Mouse (Mus musculus) activated CD4-positive, CD25-positive, alpha-beta regulatory T cell, adult 9 weeks (primary cell): ENCODE data around the gene AC124502.3. TPM values are rescaled to one million over a fixed set of nuclear protein-coding genes. Genes with fewer than 3 reads are reported as not detected.

ENCODE experiments used
- polyA plus RNA-seq: library from polyadenylated mRNA; unstranded; fragments of 100-300 nt; shearing (Covaris generic); gene quantifications from one replicate; pipeline ENCODE4 v1.2.1, GENCODE M21; 2017

The AC124502.3 gene
- 3.6 TPM for polyA plus RNA-seq

GRCm38 (mm10) chr19:5038709-5039156 is at the start of gene AC124502.3, which contains the start of gene B4gat1:
Gene AC124502.3, plus strand, starts transcription at chr19:5038891.
Gene B4gat1, plus strand, starts transcription at chr19:5038826.

GRCm38 (mm10) chr19:4990256-4990625 is 48.5 kb upstream of the AC124502.3 start, which contains the start of gene Npas4:
Gene Npas4, minus strand, starts transcription at chr19:4990316.

GRCm38 (mm10) chr19:5023621-5024479 is 14.8 kb upstream of the AC124502.3 start, which contains the start of gene Slc29a2:
Gene Slc29a2, plus strand, starts transcription at chr19:5023860.

GRCm38 (mm10) chr19:5040862-5041523 is 2.3 kb downstream of the AC124502.3 start, which contains the start of gene Brms1:
Gene Brms1, plus strand, starts transcription at chr19:5041354.

GRCm38 (mm10) chr19:5050047-5050905 is 11.6 kb downstream of the AC124502.3 start, which contains the start of gene Rin1:
Gene Rin1, plus strand, starts transcription at chr19:5050481.

GRCm38 (mm10) chr19:5067867-5068569 is 29.3 kb downstream of the AC124502.3 start, which contains the start of gene Cd248:
Gene Cd248, plus strand, starts transcription at chr19:5068078.

GRCm38 (mm10) chr19:5085145-5085863 is 46.6 kb downstream of the AC124502.3 start, which contains the start of gene Tmem151a:
Gene Tmem151a, minus strand, starts transcription at chr19:5085531.

GRCm38 (mm10) chr19:5087884-5088728 is 49.4 kb downstream of the AC124502.3 start, which contains the start of gene Yif1a:
Gene Yif1a, plus strand, starts transcription at chr19:5088538.

GRCm38 (mm10) chr19:5098363-5099143 is 59.9 kb downstream of the AC124502.3 start, which contains the start of gene Cnih2:
Gene Cnih2, minus strand, starts transcription at chr19:5098521.

Other genes starting within 250 kb of the AC124502.3 start
- 62.0 TPM for gene Rbm4, start 245.0 kb upstream of the AC124502.3 start, polyA plus RNA-seq
- 52.8 TPM for gene Gm21992, start 227.3 kb upstream of the AC124502.3 start, polyA plus RNA-seq
- gene Rbm14, start 227.3 kb upstream of the AC124502.3 start, polyA plus RNA-seq: 98.3 TPM
- 213 TPM for gene Ccs, start 199.6 kb upstream of the AC124502.3 start, polyA plus RNA-seq
- 0.28 TPM for gene Ccdc87, start 199.5 kb upstream of the AC124502.3 start, polyA plus RNA-seq
- 7.4 TPM for gene Ctsf, start 183.8 kb upstream of the AC124502.3 start, polyA plus RNA-seq
- gene Actn3, start 161.0 kb upstream of the AC124502.3 start, polyA plus RNA-seq: 0.10 TPM
- gene Zdhhc24, start 160.2 kb upstream of the AC124502.3 start, polyA plus RNA-seq: 7.9 TPM
- 0.92 TPM for gene Bbs1, start 132.3 kb upstream of the AC124502.3 start, polyA plus RNA-seq
- gene Dpp3, start 110.6 kb upstream of the AC124502.3 start, polyA plus RNA-seq: 136 TPM
- 0.65 TPM for gene Peli3, start 95.8 kb upstream of the AC124502.3 start, polyA plus RNA-seq
- 59.2 TPM for gene Mrpl11, start 76.7 kb upstream of the AC124502.3 start, polyA plus RNA-seq
- gene Npas4, start 48.6 kb upstream of the AC124502.3 start, polyA plus RNA-seq: 1.8 TPM
- gene Slc29a2, start 15.0 kb upstream of the AC124502.3 start, polyA plus RNA-seq: 2.0 TPM
- 18.7 TPM for gene B4gat1, start 65 bp upstream of the AC124502.3 start, polyA plus RNA-seq
- 81.9 TPM for gene Brms1, start 2.5 kb downstream of the AC124502.3 start, polyA plus RNA-seq
- 0.26 TPM for gene Rin1, start 11.6 kb downstream of the AC124502.3 start, polyA plus RNA-seq
- not detected for gene Cd248, start 29.2 kb downstream of the AC124502.3 start, polyA plus RNA-seq
- not detected for gene Tmem151a, start 46.6 kb downstream of the AC124502.3 start, polyA plus RNA-seq
- gene Yif1a, start 49.6 kb downstream of the AC124502.3 start, polyA plus RNA-seq: 58.0 TPM
- gene Cnih2, start 59.6 kb downstream of the AC124502.3 start, polyA plus RNA-seq: 1.4 TPM
- 240 TPM for gene Rab1b, start 68.2 kb downstream of the AC124502.3 start, polyA plus RNA-seq
- 3.3 TPM for gene Klc2, start 79.7 kb downstream of the AC124502.3 start, polyA plus RNA-seq
- gene Pacs1, start 234.2 kb downstream of the AC124502.3 start, polyA plus RNA-seq: 16.5 TPM